Mouse (Mus musculus): ENCODE data around the gene Arid3b. TPM values are rescaled to one million over a fixed set of nuclear protein-coding genes. Genes with fewer than 3 reads are reported as not detected.

Gene Arid3b
- polyA plus RNA-seq, 1 experiment from 2014 or later: 5.5 TPM

- Histone ChIP-seq H3K4me1 (no peaks in the 10 kb centered on the region), H3K4me3 (replicated peaks) (no peak overlapping the region), H3K4me2 (replicated peaks) (no peak overlapping the region), H3K9me3 (replicated peaks) (no peaks in the 10 kb centered on the region), H3K36me3 (no peaks in the 10 kb centered on the region), H3K27ac (replicated peaks) (no peak overlapping the region), H3K27me3 (no peaks in the 10 kb centered on the region), H3K9ac (no peak overlapping the region)
- 12% methylated on average over 1 of the region's 1 CpGs for WGBS
- ATAC-seq (ENCODE audit: insufficient number of reproducible peaks, low FRiP score, low TSS enrichment, low read depth): no peak
Measured at GRCm38 (mm10) chr9:57774168-57774567, 62.4 kb downstream of the Arid3b start.

- H3K9me3 ChIP-seq (replicated peaks): no peaks in the 10 kb centered on the region
- WGBS: 79% methylated on average over 3 of the region's 3 CpGs
- no peaks in the 10 kb centered on the region for H3K36me3 ChIP-seq
- no peak overlapping the region for H3K27ac ChIP-seq (replicated peaks)
- H3K4me3 ChIP-seq (replicated peaks): no peak overlapping the region
- H3K4me1 ChIP-seq: no peaks in the 10 kb centered on the region
- H3K9ac ChIP-seq: no peak overlapping the region
- H3K27me3 ChIP-seq: no peaks in the 10 kb centered on the region
- ATAC-seq (ENCODE audit: insufficient number of reproducible peaks, low FRiP score, low TSS enrichment, low read depth): no peak
- no peak overlapping the region for H3K4me2 ChIP-seq (replicated peaks)
Measured at GRCm38 (mm10) chr9:57773754-57774153, 62.8 kb downstream of the Arid3b start.

- no peak overlapping the region for H3K4me2 ChIP-seq (replicated peaks)
- no peak overlapping the region for H3K9ac ChIP-seq
- no peaks in the 10 kb centered on the region for H3K9me3 ChIP-seq (replicated peaks)
- no peak overlapping the region for H3K4me3 ChIP-seq (replicated peaks)
- H3K4me1 ChIP-seq: peaks cover 8% of the 10 kb centered on the region
- no peaks in the 10 kb centered on the region for H3K27me3 ChIP-seq
- WGBS: 87% methylated on average over 2 of the region's 2 CpGs
- H3K36me3 ChIP-seq: no peaks in the 10 kb centered on the region
- no peak overlapping the region for H3K27ac ChIP-seq (replicated peaks)
- no peak for ATAC-seq (ENCODE audit: insufficient number of reproducible peaks, low FRiP score, low TSS enrichment, low read depth)
Measured at GRCm38 (mm10) chr9:57770836-57771235, 65.8 kb downstream of the Arid3b start.

GRCm38 (mm10) chr9:57770214-57770613, 66.4 kb downstream of the Arid3b start:
- H3K27me3 ChIP-seq: no peaks in the 10 kb centered on the region

GRCm38 (mm10) chr9:57769539-57770069, 67.0 kb downstream of the Arid3b start:
- no peak for ATAC-seq (ENCODE audit: insufficient number of reproducible peaks, low FRiP score, low TSS enrichment, low read depth)
- Histone ChIP-seq H3K27ac (replicated peaks) (no peak overlapping the region), H3K27me3 (no peaks in the 10 kb centered on the region), H3K4me3 (replicated peaks) (no peak overlapping the region), H3K36me3 (no peaks in the 10 kb centered on the region), H3K4me1 (peaks cover 9% of the 10 kb centered on the region), H3K9ac (no peak overlapping the region), H3K9me3 (replicated peaks) (no peaks in the 10 kb centered on the region), H3K4me2 (replicated peaks) (no peak overlapping the region)
- WGBS: 56% methylated on average over 2 of the region's 2 CpGs

More at GRCm38 (mm10) chr9:57770214-57770613, 66.4 kb downstream of the Arid3b start:
- Histone ChIP-seq H3K36me3 (no peaks in the 10 kb centered on the region), H3K4me3 (replicated peaks) (no peak overlapping the region), H3K27ac (replicated peaks) (no peak overlapping the region), H3K4me2 (replicated peaks) (no peak overlapping the region), H3K9me3 (replicated peaks) (no peaks in the 10 kb centered on the region), H3K9ac (no peak overlapping the region), H3K4me1 (peaks cover 9% of the 10 kb centered on the region)
- ATAC-seq (ENCODE audit: insufficient number of reproducible peaks, low FRiP score, low TSS enrichment, low read depth): no peak
- 94% methylated on average over 1 of the region's 1 CpGs for WGBS

- Histone ChIP-seq H3K27ac (replicated peaks) (no peak overlapping the region), H3K4me2 (replicated peaks) (no peak overlapping the region), H3K9ac (no peak overlapping the region), H3K27me3 (no peaks in the 10 kb centered on the region), H3K4me1 (peaks cover 28% of the 10 kb centered on the region), H3K9me3 (replicated peaks) (no peaks in the 10 kb centered on the region), H3K4me3 (replicated peaks) (no peak overlapping the region), H3K36me3 (no peaks in the 10 kb centered on the region)
- WGBS: 89% methylated on average over 4 of the region's 4 CpGs
- no peak for ATAC-seq (ENCODE audit: insufficient number of reproducible peaks, low FRiP score, low TSS enrichment, low read depth)
Measured at GRCm38 (mm10) chr9:57767231-57767630, 69.4 kb downstream of the Arid3b start.

GRCm38 (mm10) chr9:57766431-57766830, 70.2 kb downstream of the Arid3b start:
- ATAC-seq (ENCODE audit: insufficient number of reproducible peaks, low FRiP score, low TSS enrichment, low read depth): no peak
- Histone ChIP-seq H3K27ac (replicated peaks) (peak overlapping the region; percentile 99; the same call in 1 of the 2 replicates), H3K9me3 (replicated peaks) (no peaks in the 10 kb centered on the region), H3K36me3 (no peaks in the 10 kb centered on the region; the same call in 1 of the 2 replicates), H3K4me1 (peaks cover 35% of the 10 kb centered on the region), H3K4me3 (replicated peaks) (peak overlapping the region; percentile 82), H3K9ac (peak overlapping the region; percentile 91; the same call in 1 of the 2 replicates), H3K4me2 (replicated peaks) (peak overlapping the region; percentile 96), H3K27me3 (no peaks in the 10 kb centered on the region)
- 37% methylated on average over 6 of the region's 6 CpGs for WGBS

GRCm38 (mm10) chr9:57765364-57766351, 70.9 kb downstream of the Arid3b start, which contains the start of gene Clk3:
Clk3 (minus strand) TSS chr9:57765860.
- peak within 1 kb of the TSS; percentile 96 for H3K4me2 ChIP-seq (replicated peaks)
- peak within 1 kb of the TSS; percentile 91 for H3K9ac ChIP-seq
- peaks cover 5% of the 10 kb centered on the region for H3K36me3 ChIP-seq
- H3K4me3 ChIP-seq (replicated peaks): peak within 1 kb of the TSS; percentile 82
- peak within 1 kb of the TSS; percentile 99 for H3K27ac ChIP-seq (replicated peaks)
- H3K4me1 ChIP-seq: peaks cover 35% of the 10 kb centered on the region
- no peaks in the 10 kb centered on the region for H3K9me3 ChIP-seq (replicated peaks)
- WGBS: under 1% methylated on average over 93 of the region's 93 CpGs
- peak; percentile 61 for ATAC-seq (ENCODE audit: insufficient number of reproducible peaks, low FRiP score, low TSS enrichment, low read depth)
- H3K27me3 ChIP-seq: no peaks in the 10 kb centered on the region

GRCm38 (mm10) chr9:57764974-57765363, 71.6 kb downstream of the Arid3b start:
- ATAC-seq (ENCODE audit: insufficient number of reproducible peaks, low FRiP score, low TSS enrichment, low read depth): peak; percentile 92
- peak overlapping the region; percentile 96 for H3K4me2 ChIP-seq (replicated peaks)
- H3K27ac ChIP-seq (replicated peaks): peak overlapping the region; percentile 99
- H3K4me1 ChIP-seq: peaks cover 35% of the 10 kb centered on the region
- no peaks in the 10 kb centered on the region for H3K27me3 ChIP-seq
- H3K4me3 ChIP-seq (replicated peaks): peak overlapping the region; percentile 82
- no peaks in the 10 kb centered on the region for H3K9me3 ChIP-seq (replicated peaks)
- H3K36me3 ChIP-seq: peaks cover 12% of the 10 kb centered on the region
- peak overlapping the region; percentile 91 for H3K9ac ChIP-seq
- WGBS: 0% methylated on average over 45 of the region's 45 CpGs

GRCm38 (mm10) chr9:57764147-57764973, 72.2 kb downstream of the Arid3b start:
- Histone ChIP-seq H3K9me3 (replicated peaks) (no peaks in the 10 kb centered on the region), H3K36me3 (peaks cover 18% of the 10 kb centered on the region), H3K4me1 (peaks cover 35% of the 10 kb centered on the region), H3K27me3 (no peaks in the 10 kb centered on the region), H3K4me3 (replicated peaks) (peak overlapping the region; percentile 82), H3K9ac (peak overlapping the region; percentile 91), H3K27ac (replicated peaks) (peak overlapping the region; percentile 99), H3K4me2 (replicated peaks) (peak overlapping the region; percentile 96)
- ATAC-seq (ENCODE audit: insufficient number of reproducible peaks, low FRiP score, low TSS enrichment, low read depth): peak; percentile 52
- WGBS: under 1% methylated on average over 57 of the region's 57 CpGs

Data from embryonic facial prominence, embryonic 15.5 days (tissue).